Mouse (Mus musculus): ENCODE measurements around the gene Ndufa4l2.

GRCm38 (mm10) chr10:127472722-127473121 is 42.0 kb upstream of the Ndufa4l2 start:
- no peak for TF ChIP-seq ZMIZ1 (IDR thresholded peaks at IDR 0.05; ENCODE audit: low read depth, low read length)
- TF ChIP-seq KAT2A (conservative IDR thresholded peaks at IDR 0.05; ENCODE audit: low read depth, low read length), result no peak
- no peak for TF ChIP-seq POLR2A (IDR thresholded peaks at IDR 0.05; ENCODE audit: control insufficient read depth in 1 of 2, insufficient read depth in 1 of 2, low read depth in 1 of 2, low read length in 2 of 2, poor library complexity in 1 of 2)
- no peak for TF ChIP-seq EP300 (IDR thresholded peaks at IDR 0.05; ENCODE audit: low read depth in 1 of 2, low read length in 2 of 2)
- TF ChIP-seq CTCF (IDR thresholded peaks at IDR 0.05 in 2 of 3, conservative IDR thresholded peaks at IDR 0.05 in 1 of 3; ENCODE audit: control insufficient read depth in 1 of 3, insufficient read depth in 1 of 3, low read depth in 2 of 3, low read length in 3 of 3, poor library complexity in 1 of 3, severe bottlenecking in 1 of 3), result no peak
- TF ChIP-seq SMC3 (IDR thresholded peaks at IDR 0.05; ENCODE audit: low read depth, low read length), result no peak
- no peak for TF ChIP-seq ETS1 (IDR thresholded peaks at IDR 0.05; ENCODE audit: low read depth, low read length)
